ENCODE assay signal across 12 mouse cellular contexts in the genomic region with DNA sequence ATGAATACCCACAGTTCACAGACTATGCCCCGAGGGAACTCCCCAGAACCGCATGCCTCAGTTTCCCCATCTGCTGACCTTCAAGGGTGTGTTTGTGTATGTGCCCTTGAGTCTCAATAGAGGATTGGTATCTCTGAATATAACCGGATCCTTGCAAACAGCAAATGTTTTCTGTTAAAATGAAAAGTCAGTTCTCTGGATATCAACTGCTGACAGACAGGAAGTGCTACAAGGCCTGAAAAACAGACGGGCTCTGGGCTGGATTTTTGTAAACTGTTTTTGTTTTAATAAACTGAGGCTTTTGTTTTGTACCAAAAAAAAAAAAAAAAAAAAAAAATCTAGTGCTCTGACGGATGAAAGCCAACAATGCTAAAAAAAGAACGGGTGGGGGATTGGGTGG.
A peak's percentile ranks its signal among the peaks of the same experiment; 100 is the strongest.
DNase-seq lines count a peak whose midpoint lies in the region; ATAC-seq and TF ChIP-seq lines count a peak whose summit lies in the region.
"Had no signal": no experiment of that assay in that cellular context is flagged by ENCODE, and none has a peak within 500 bp of the region (broad histone marks: within the 10 kb centered on the region; RNA-seq: fewer than 3 reads in every experiment).

No protein-coding gene starts in this region.

- H3K36me3 ChIP-seq in forebrain, embryonic 12.5 days (replicated peaks): no peaks in the 10 kb centered on the region
- no peaks in the 10 kb centered on the region for H3K36me3 ChIP-seq in forebrain, embryonic 15.5 days
- no peaks in the 10 kb centered on the region for H3K36me3 ChIP-seq in hindbrain, embryonic 11.5 days (ENCODE audit: control insufficient read depth, insufficient read depth, low read length)
- no peaks in the 10 kb centered on the region for H3K36me3 ChIP-seq in hindbrain, postnatal 0 days (ENCODE audit: insufficient read depth, low read length)
- no peaks in the 10 kb centered on the region for H3K36me3 ChIP-seq in lung, embryonic 15.5 days
- no peaks in the 10 kb centered on the region for H3K36me3 ChIP-seq in ES-E14 (ENCODE audit: control insufficient read depth, insufficient read depth, low read length, poor library complexity, severe bottlenecking)
- H3K36me3 ChIP-seq: limb, embryonic 15.5 days had no signal

- no peak overlapping the region for H3K4me3 ChIP-seq in forebrain, embryonic 12.5 days (replicated peaks)
- H3K4me3 ChIP-seq in forebrain, embryonic 15.5 days: no peak overlapping the region
- no peak overlapping the region for H3K4me3 ChIP-seq in hindbrain, embryonic 11.5 days (ENCODE audit: low read depth, low read length)
- H3K4me3 ChIP-seq in hindbrain, postnatal 0 days (ENCODE audit: low read length): no peak overlapping the region
- H3K4me3 ChIP-seq in lung, embryonic 15.5 days: no peak overlapping the region
- no peak overlapping the region for H3K4me3 ChIP-seq in ES-E14 (ENCODE audit: insufficient read depth in 1 of 2, low read depth in 1 of 2, low read length in 2 of 2, poor library complexity in 1 of 2, severe bottlenecking in 1 of 2)
- H3K4me3 ChIP-seq: limb, embryonic 15.5 days; myocyte had no signal

- peak overlapping the region; percentile 63; the same call in 1 of the 2 replicates for H3K27ac ChIP-seq in forebrain, embryonic 12.5 days
- H3K27ac ChIP-seq in forebrain, embryonic 15.5 days (replicated peaks): no peak overlapping the region
- H3K27ac ChIP-seq in hindbrain, embryonic 11.5 days (ENCODE audit: low read depth, low read length): 0 out of 2 replicates have a peak overlapping the region, but pooled peaks have one; percentile 43
- H3K27ac ChIP-seq in hindbrain, postnatal 0 days: no peak overlapping the region
- peak overlapping the region; percentile 71 for H3K27ac ChIP-seq in lung, embryonic 15.5 days
- H3K27ac ChIP-seq in ES-E14 (ENCODE audit: insufficient read depth, low read depth, low read length, poor library complexity, severe bottlenecking): peak overlapping the region; percentile 63
- H3K27ac ChIP-seq: limb, embryonic 15.5 days had no signal

- WGBS in forebrain, embryonic 12.5 days: 52% methylated on average over 6 of the region's 6 CpGs
- WGBS in forebrain, embryonic 15.5 days: 47% methylated on average over 6 of the region's 6 CpGs
- 52% methylated on average over 6 of the region's 6 CpGs for WGBS in hindbrain, embryonic 11.5 days
- WGBS in hindbrain, postnatal 0 days: 52% methylated on average over 6 of the region's 6 CpGs
- WGBS in lung, embryonic 15.5 days: 27% methylated on average over 6 of the region's 6 CpGs

- no peak for ATAC-seq in forebrain, embryonic 12.5 days (ENCODE audit: low FRiP score)
- ATAC-seq in forebrain, embryonic 15.5 days (replicated peaks): no peak
- no peak for ATAC-seq in hindbrain, embryonic 11.5 days (ENCODE audit: low FRiP score)
- ATAC-seq in hindbrain, postnatal 0 days: no peak
- ATAC-seq in lung, embryonic 15.5 days (ENCODE audit: borderline replicate concordance, extremely low read depth, low FRiP score, low TSS enrichment): no peak

- H3K27me3 ChIP-seq in forebrain, embryonic 12.5 days: no peaks in the 10 kb centered on the region
- H3K27me3 ChIP-seq in forebrain, embryonic 15.5 days: no peaks in the 10 kb centered on the region
- H3K27me3 ChIP-seq in hindbrain, embryonic 11.5 days (ENCODE audit: control insufficient read depth, insufficient read depth, low read length): no peaks in the 10 kb centered on the region
- H3K27me3 ChIP-seq in hindbrain, postnatal 0 days (ENCODE audit: insufficient read depth, low read length): no peaks in the 10 kb centered on the region
- no peaks in the 10 kb centered on the region for H3K27me3 ChIP-seq in lung, embryonic 15.5 days
- H3K27me3 ChIP-seq: limb, embryonic 15.5 days had no signal

- in situ Hi-C loops in ES-E14 (cut with MboI; ENCODE audit: low sequenced_read_pairs in 2 of 2, unreplicated experiment in 2 of 2): no loop called here

- TF ChIP-seq CTCF in hindbrain, postnatal 0 days (IDR thresholded peaks at IDR 0.05; ENCODE audit: low read depth): no peak

- DNase-seq in hindbrain, embryonic 11.5 days (ENCODE audit: low spot score): no peak
- DNase-seq in hindbrain, postnatal 0 days (ENCODE audit: low spot score): no peak
- no peak for DNase-seq in lung, postnatal 14 days
- no peak for DNase-seq in ES-E14 (ENCODE audit: low read depth, low spot score)
- no peak for DNase-seq in ovary, adult 18-20 months (ENCODE audit: low spot score)
- DNase-seq: cerebellum, adult 2 months; kidney, adult 9 months had no signal

- no peaks in the 10 kb centered on the region for H3K9me3 ChIP-seq in forebrain, embryonic 12.5 days
- H3K9me3 ChIP-seq in forebrain, embryonic 15.5 days: no peaks in the 10 kb centered on the region
- H3K9me3 ChIP-seq in hindbrain, embryonic 11.5 days (ENCODE audit: control insufficient read depth, low read length): no peaks in the 10 kb centered on the region
- H3K9me3 ChIP-seq in hindbrain, postnatal 0 days (ENCODE audit: low read length): no peaks in the 10 kb centered on the region
- H3K9me3 ChIP-seq in lung, embryonic 15.5 days: no peaks in the 10 kb centered on the region
- H3K9me3 ChIP-seq in ES-E14 (ENCODE audit: control insufficient read depth, insufficient read depth, low read depth, low read length): no peaks in the 10 kb centered on the region
- H3K9me3 ChIP-seq: limb, embryonic 15.5 days had no signal

- H3K9ac ChIP-seq in forebrain, embryonic 12.5 days: no peak overlapping the region
- H3K9ac ChIP-seq in forebrain, embryonic 15.5 days (replicated peaks): no peak overlapping the region
- H3K9ac ChIP-seq in hindbrain, embryonic 11.5 days (ENCODE audit: low read depth, low read length): no peak overlapping the region
- no peak overlapping the region for H3K9ac ChIP-seq in hindbrain, postnatal 0 days (replicated peaks; ENCODE audit: low read length)
- H3K9ac ChIP-seq in lung, embryonic 15.5 days: no peak overlapping the region
- H3K9ac ChIP-seq in ES-E14 (ENCODE audit: insufficient read depth, low read depth, low read length, poor library complexity, severe bottlenecking): no peak overlapping the region
- H3K9ac ChIP-seq: limb, embryonic 15.5 days had no signal

- no peak overlapping the region for H3K4me2 ChIP-seq in forebrain, embryonic 12.5 days
- no peak overlapping the region for H3K4me2 ChIP-seq in forebrain, embryonic 15.5 days (replicated peaks)
- no peak overlapping the region for H3K4me2 ChIP-seq in hindbrain, embryonic 11.5 days (replicated peaks; ENCODE audit: low read depth, low read length)
- H3K4me2 ChIP-seq in hindbrain, postnatal 0 days (ENCODE audit: low read depth, low read length): no peak overlapping the region
- no peak overlapping the region for H3K4me2 ChIP-seq in lung, embryonic 15.5 days
- H3K4me2 ChIP-seq: limb, embryonic 15.5 days had no signal

- H3K4me1 ChIP-seq in forebrain, embryonic 12.5 days: peaks cover 94% of the 10 kb centered on the region
- peaks cover 89% of the 10 kb centered on the region for H3K4me1 ChIP-seq in forebrain, embryonic 15.5 days
- H3K4me1 ChIP-seq in hindbrain, embryonic 11.5 days (replicated peaks; ENCODE audit: control insufficient read depth, insufficient read depth, low read length): peaks cover 23% of the 10 kb centered on the region
- H3K4me1 ChIP-seq in hindbrain, postnatal 0 days (ENCODE audit: insufficient read depth, low read length): peaks cover 36% of the 10 kb centered on the region
- peaks cover 81% of the 10 kb centered on the region for H3K4me1 ChIP-seq in lung, embryonic 15.5 days
- peaks cover 32 to 49% of the 10 kb centered on the region in 2 experiments for H3K4me1 ChIP-seq in ES-E14 (ENCODE audit: control insufficient read depth in 2 of 2, insufficient read depth in 2 of 2, low read length in 2 of 2, poor library complexity in 1 of 2)

TF ChIP-seq in ES-E14, 5 proteins besides CTCF, POLR2A, EP300 and RAD21:
- TF ChIP-seq ZC3H11A (IDR thresholded peaks at IDR 0.05; ENCODE audit: borderline replicate concordance, low read depth, low read length): no peak
- no peak for TF ChIP-seq MAFK (IDR thresholded peaks at IDR 0.05; ENCODE audit: insufficient read depth, low read depth, low read length)
- TF ChIP-seq ZNF384 (IDR thresholded peaks at IDR 0.05; ENCODE audit: low read depth, low read length): no peak
- no peak for TF ChIP-seq CHD2 (IDR thresholded peaks at IDR 0.05; ENCODE audit: low read depth, low read length)
- no peak for TF ChIP-seq HCFC1 (IDR thresholded peaks at IDR 0.05; ENCODE audit: borderline replicate concordance, insufficient read depth, low read length)

Comparison
In these comparisons a context has a peak if more than half of its experiments do, and no peak if none do; other contexts are left out.
1. H3K27ac ChIP-seq: peak in forebrain, embryonic 12.5 days (single experiment), hindbrain, embryonic 11.5 days (single experiment), lung, embryonic 15.5 days (single experiment) and ES-E14 (single experiment); none in forebrain, embryonic 15.5 days (single experiment) and hindbrain, postnatal 0 days (single experiment).